Mouse (Mus musculus) G1E (cell line): Measurements from ENCODE around the gene Cask.

Experiments
- CTCF ChIP-seq: IDR thresholded peaks from 2 replicates; pipeline ENCODE4 v1.5.1; 2012; ENCODE audit warnings: low read depth, low read length, inconsistent platforms, mixed read lengths
- GATA1 ChIP-seq: IDR thresholded peaks from 2 replicates; pipeline ENCODE4 v1.6.1; 2012; ENCODE audit warnings: borderline replicate concordance, low read length, inconsistent platforms, mixed read lengths

DNA sequence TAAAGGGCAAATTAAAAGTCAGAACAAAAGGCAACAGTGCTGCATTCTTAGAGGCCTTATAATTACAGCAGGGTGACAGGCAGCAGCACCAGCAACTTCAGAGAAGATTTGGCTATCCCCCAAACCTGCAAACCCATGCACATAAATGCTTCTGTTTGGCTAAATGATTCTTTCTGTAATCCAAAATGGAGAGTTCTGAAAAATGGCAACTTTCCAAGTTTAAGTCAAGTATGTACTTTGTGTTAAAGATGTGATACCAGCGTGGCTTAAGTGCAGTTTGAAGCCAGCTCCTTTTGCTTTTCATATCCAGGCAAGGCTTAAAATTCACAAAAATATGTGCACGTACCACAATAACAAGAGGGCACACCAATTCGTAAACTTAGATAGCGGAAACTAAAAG, 299.6 kb downstream of the Cask start:
- TF ChIP-seq CTCF (no peak), GATA1 (no peak)
